Mouse (Mus musculus): ENCODE results near the gene Padi2. TPM values are rescaled to one million over a fixed set of nuclear protein-coding genes. Genes with fewer than 3 reads are reported as not detected.

Gene Padi2
- polyA plus RNA-seq, 2 experiments, result 1.0 to 1.8 TPM

- no peaks in the 10 kb centered on the region for H3K27me3 ChIP-seq (ENCODE audit: control insufficient read depth, insufficient read depth, low read length)
- H3K4me3 ChIP-seq (ENCODE audit: insufficient read depth in 1 of 2, low read depth in 2 of 2, low read length in 2 of 2), result no peak overlapping the region
- ATAC-seq (ENCODE audit: insufficient read depth) (no peak), DNase-seq (ENCODE audit: low read depth in 3 of 3, low spot score in 3 of 3) (no peak)
- TF ChIP-seq CTCF (IDR thresholded peaks at IDR 0.05; ENCODE audit: low read depth), result no peak
- TF ChIP-seq EP300 (IDR thresholded peaks at IDR 0.05; ENCODE audit: low read depth), result no peak
- H3K4me1 ChIP-seq (replicated peaks; ENCODE audit: control insufficient read depth in 2 of 2, insufficient read depth in 2 of 2, low read length in 1 of 2), result peaks cover 16 to 19% of the 10 kb centered on the region in 2 experiments
- H3K9me3 ChIP-seq (ENCODE audit: control insufficient read depth, low read length), result no peaks in the 10 kb centered on the region
- 62% methylated on average over 9 of the region's 9 CpGs for WGBS (ENCODE audit: insufficient replicate concordance)
- H3K4me2 ChIP-seq (ENCODE audit: low read depth), result no peak overlapping the region
- peaks cover 6% of the 10 kb centered on the region for H3K36me3 ChIP-seq (replicated peaks; ENCODE audit: control insufficient read depth, insufficient read depth, low read depth)
- H3K27ac ChIP-seq, result no peak overlapping the region
- no peak overlapping the region for H3K9ac ChIP-seq (replicated peaks)
Observed at GRCm38 (mm10) chr4:140963941-140964597, 57.9 kb downstream of the Padi2 start.

GRCm38 (mm10) chr4:140964620-140965019 lies 58.5 kb downstream of the Padi2 start:
- Histone ChIP-seq H3K27ac (no peak overlapping the region), H3K4me3 (ENCODE audit: insufficient read depth in 1 of 2, low read depth in 2 of 2, low read length in 2 of 2) (no peak overlapping the region), H3K36me3 (replicated peaks; ENCODE audit: control insufficient read depth, insufficient read depth, low read depth) (peaks cover 8% of the 10 kb centered on the region), H3K9ac (replicated peaks) (no peak overlapping the region), H3K4me1 (replicated peaks; ENCODE audit: control insufficient read depth in 2 of 2, insufficient read depth in 2 of 2, low read length in 1 of 2) (peaks cover 16 to 19% of the 10 kb centered on the region in 2 experiments), H3K4me2 (ENCODE audit: low read depth) (no peak overlapping the region), H3K9me3 (ENCODE audit: control insufficient read depth, low read length) (no peaks in the 10 kb centered on the region), H3K27me3 (ENCODE audit: control insufficient read depth, insufficient read depth, low read length) (no peaks in the 10 kb centered on the region)
- WGBS (ENCODE audit: insufficient replicate concordance), result 22% methylated on average over 7 of the region's 7 CpGs
- peak; percentile 47 to 50 (median 47) for DNase-seq (ENCODE audit: low read depth in 3 of 3, low spot score in 3 of 3)
- ATAC-seq (ENCODE audit: insufficient read depth), result no peak
- TF ChIP-seq EP300 (IDR thresholded peaks at IDR 0.05; ENCODE audit: low read depth) (no peak), CTCF (IDR thresholded peaks at IDR 0.05; ENCODE audit: low read depth) (peak; percentile 93)

- peaks cover 17% of the 10 kb centered on the region for H3K36me3 ChIP-seq (replicated peaks; ENCODE audit: control insufficient read depth, insufficient read depth, low read depth)
- H3K27ac ChIP-seq, result no peak overlapping the region
- WGBS (ENCODE audit: insufficient replicate concordance), result 72% methylated on average over 11 of the region's 11 CpGs
Observed at GRCm38 (mm10) chr4:140967386-140968159, 61.4 kb downstream of the Padi2 start.

DNA sequence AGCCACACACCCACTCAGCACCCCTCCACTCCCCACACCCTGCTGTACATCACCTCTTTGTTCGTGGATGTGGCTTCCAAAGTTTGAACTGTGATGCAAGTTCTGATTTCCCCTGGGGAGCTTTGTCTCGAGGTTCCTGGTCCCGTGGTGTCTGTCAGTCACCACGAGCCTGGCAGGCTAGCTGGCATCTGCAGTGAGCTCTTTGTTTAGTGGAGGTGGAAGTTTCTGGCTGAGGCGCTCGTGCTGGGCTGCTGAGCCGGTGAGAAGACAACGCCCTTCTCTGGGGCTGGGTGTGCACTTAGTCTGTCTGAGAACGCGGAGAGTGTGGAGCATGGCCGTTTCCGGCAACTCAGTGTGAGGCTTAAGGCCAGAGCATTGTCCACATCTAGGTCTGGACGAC lies 65.5 kb downstream of the Padi2 start:
- Histone ChIP-seq H3K27me3 (ENCODE audit: control insufficient read depth, insufficient read depth, low read length) (no peaks in the 10 kb centered on the region), H3K4me1 (replicated peaks; ENCODE audit: control insufficient read depth in 2 of 2, insufficient read depth in 2 of 2, low read length in 1 of 2) (peaks cover 0 to 2% of the 10 kb centered on the region in 2 experiments; a peak in 2 of 4 replicates), H3K4me2 (ENCODE audit: low read depth) (no peak overlapping the region), H3K36me3 (replicated peaks; ENCODE audit: control insufficient read depth, insufficient read depth, low read depth) (peaks cover 17% of the 10 kb centered on the region), H3K9me3 (ENCODE audit: control insufficient read depth, low read length) (no peaks in the 10 kb centered on the region), H3K4me3 (ENCODE audit: insufficient read depth in 1 of 2, low read depth in 2 of 2, low read length in 2 of 2) (no peak overlapping the region), H3K27ac (no peak overlapping the region), H3K9ac (replicated peaks) (no peak overlapping the region)
- TF ChIP-seq EP300 (IDR thresholded peaks at IDR 0.05; ENCODE audit: low read depth) (no peak), CTCF (IDR thresholded peaks at IDR 0.05; ENCODE audit: low read depth) (no peak)
- WGBS (ENCODE audit: insufficient replicate concordance), result 73% methylated on average over 13 of the region's 13 CpGs
- no peak for DNase-seq (ENCODE audit: low read depth in 3 of 3, low spot score in 3 of 3)
- no peak for ATAC-seq (ENCODE audit: insufficient read depth)

More at GRCm38 (mm10) chr4:140967386-140968159, 61.4 kb downstream of the Padi2 start:
- no peak for ATAC-seq (ENCODE audit: insufficient read depth)
- no peak overlapping the region for H3K4me2 ChIP-seq (ENCODE audit: low read depth)
- no peak overlapping the region for H3K4me3 ChIP-seq (ENCODE audit: insufficient read depth in 1 of 2, low read depth in 2 of 2, low read length in 2 of 2)
- no peak overlapping the region for H3K9ac ChIP-seq (replicated peaks)
- H3K9me3 ChIP-seq (ENCODE audit: control insufficient read depth, low read length), result no peaks in the 10 kb centered on the region
- H3K27me3 ChIP-seq (ENCODE audit: control insufficient read depth, insufficient read depth, low read length), result no peaks in the 10 kb centered on the region
- DNase-seq (ENCODE audit: low read depth in 3 of 3, low spot score in 3 of 3), result no peak
- no peak for TF ChIP-seq EP300 (IDR thresholded peaks at IDR 0.05; ENCODE audit: low read depth)
- TF ChIP-seq CTCF (IDR thresholded peaks at IDR 0.05; ENCODE audit: low read depth), result no peak
- peaks cover 6 to 8% of the 10 kb centered on the region in 2 experiments for H3K4me1 ChIP-seq (replicated peaks; ENCODE audit: control insufficient read depth in 2 of 2, insufficient read depth in 2 of 2, low read length in 1 of 2)

GRCm38 (mm10) chr4:140974408-140974807 lies 68.3 kb downstream of the Padi2 start:
- ATAC-seq (ENCODE audit: insufficient read depth), result no peak
- WGBS (ENCODE audit: insufficient replicate concordance), result 82% methylated on average over 6 of the region's 6 CpGs
- peaks cover 18% of the 10 kb centered on the region for H3K36me3 ChIP-seq (replicated peaks; ENCODE audit: control insufficient read depth, insufficient read depth, low read depth)
- H3K4me3 ChIP-seq (ENCODE audit: insufficient read depth in 1 of 2, low read depth in 2 of 2, low read length in 2 of 2), result no peak overlapping the region
- no peak overlapping the region for H3K27ac ChIP-seq
- TF ChIP-seq EP300 (IDR thresholded peaks at IDR 0.05; ENCODE audit: low read depth) (no peak), CTCF (IDR thresholded peaks at IDR 0.05; ENCODE audit: low read depth) (no peak)
- peaks cover 0 to 10% of the 10 kb centered on the region in 2 experiments; a peak in 2 of 4 replicates for H3K4me1 ChIP-seq (replicated peaks; ENCODE audit: control insufficient read depth in 2 of 2, insufficient read depth in 2 of 2, low read length in 1 of 2)
- H3K27me3 ChIP-seq (ENCODE audit: control insufficient read depth, insufficient read depth, low read length), result no peaks in the 10 kb centered on the region
- DNase-seq (ENCODE audit: low read depth in 3 of 3, low spot score in 3 of 3), result no peak
- no peak overlapping the region for H3K4me2 ChIP-seq (ENCODE audit: low read depth)
- no peak overlapping the region for H3K9ac ChIP-seq (replicated peaks)
- H3K9me3 ChIP-seq (ENCODE audit: control insufficient read depth, low read length), result no peaks in the 10 kb centered on the region

Data from liver, embryonic 14.5 days (tissue).